In genomic region chr3:107458528-107459195, GRCm38 (mm10) we compare ENCODE assay signal across 8 mouse cellular contexts. TPM values are rescaled to one million over a fixed set of nuclear protein-coding genes. Genes with fewer than 3 reads are reported as not detected.
DNase-seq lines count a peak whose midpoint lies in the region; ATAC-seq and TF ChIP-seq lines count a peak whose summit lies in the region.

No protein-coding gene starts in this region.

- peaks cover 99% of the 10 kb centered on the region for H3K27me3 ChIP-seq in embryonic facial prominence, embryonic 13.5 days
- H3K27me3 ChIP-seq in hindbrain, embryonic 15.5 days, result peaks cover 73% of the 10 kb centered on the region
- peaks cover 75% of the 10 kb centered on the region for H3K27me3 ChIP-seq in liver, postnatal 0 days (ENCODE audit: insufficient read depth, low read length)
- peaks cover 40% of the 10 kb centered on the region; the same call in 1 of the 2 replicates for H3K27me3 ChIP-seq in stomach, postnatal 0 days (ENCODE audit: control insufficient read depth, insufficient read depth, low read length)

- no peak for ATAC-seq in embryonic facial prominence, embryonic 13.5 days (ENCODE audit: insufficient number of reproducible peaks, insufficient read depth, low FRiP score, low TSS enrichment, low read depth)
- ATAC-seq in hindbrain, embryonic 15.5 days (ENCODE audit: low FRiP score, low read depth), result peak; percentile 2; the same call in 1 of the 2 replicates
- no peak for ATAC-seq in liver, postnatal 0 days
- no peak for ATAC-seq in stomach, postnatal 0 days (ENCODE audit: low FRiP score, low TSS enrichment)

- peak overlapping the region; percentile 55 for H3K4me3 ChIP-seq in brown adipose tissue, adult 24 weeks (ENCODE audit: insufficient read depth, low read depth, low read length)
- peak overlapping the region; percentile 57 for H3K4me3 ChIP-seq in embryonic facial prominence, embryonic 13.5 days
- peak overlapping the region; percentile 61 for H3K4me3 ChIP-seq in hindbrain, embryonic 15.5 days
- H3K4me3 ChIP-seq in liver, postnatal 0 days (ENCODE audit: low read depth, low read length), result peak overlapping the region; percentile 24; the same call in 1 of the 2 replicates
- H3K4me3 ChIP-seq in stomach, postnatal 0 days (ENCODE audit: low read depth, low read length), result peak overlapping the region; percentile 48

- H3K4me1 ChIP-seq in brown adipose tissue, adult 24 weeks (ENCODE audit: control insufficient read depth, insufficient read depth, insufficient read length, low read length), result no peaks in the 10 kb centered on the region
- H3K4me1 ChIP-seq in embryonic facial prominence, embryonic 13.5 days, result peaks cover 26% of the 10 kb centered on the region
- H3K4me1 ChIP-seq in hindbrain, embryonic 15.5 days (replicated peaks), result peaks cover 44% of the 10 kb centered on the region
- peaks cover 2% of the 10 kb centered on the region for H3K4me1 ChIP-seq in liver, postnatal 0 days (ENCODE audit: insufficient read depth)
- H3K4me1 ChIP-seq in stomach, postnatal 0 days (replicated peaks; ENCODE audit: control insufficient read depth, insufficient read depth), result peaks cover 3% of the 10 kb centered on the region; the same call in 1 of the 2 replicates

- WGBS in embryonic facial prominence, embryonic 13.5 days, result under 1% methylated on average over 50 of the region's 51 CpGs
- under 1% methylated on average over 49 of the region's 51 CpGs for WGBS in hindbrain, embryonic 15.5 days
- under 1% methylated on average over 46 of the region's 51 CpGs for WGBS in liver, postnatal 0 days (ENCODE audit: insufficient replicate concordance)
- 2% methylated on average over 46 of the region's 51 CpGs for WGBS in stomach, postnatal 0 days

- H3K4me2 ChIP-seq in embryonic facial prominence, embryonic 13.5 days, result peak overlapping the region; percentile 99
- H3K4me2 ChIP-seq in hindbrain, embryonic 15.5 days, result peak overlapping the region; percentile 98
- peak overlapping the region; percentile 51; the same call in 1 of the 2 replicates for H3K4me2 ChIP-seq in liver, postnatal 0 days (ENCODE audit: low read depth, low read length)
- peak overlapping the region; percentile 83 for H3K4me2 ChIP-seq in stomach, postnatal 0 days (replicated peaks; ENCODE audit: low read depth)

- H3K9ac ChIP-seq in embryonic facial prominence, embryonic 13.5 days, result peak overlapping the region; percentile 54
- H3K9ac ChIP-seq in hindbrain, embryonic 15.5 days, result peak overlapping the region; percentile 78
- H3K9ac ChIP-seq in liver, postnatal 0 days (replicated peaks), result no peak overlapping the region
- no peak overlapping the region; the same call in 1 of the 2 replicates for H3K9ac ChIP-seq in stomach, postnatal 0 days (ENCODE audit: low read length)

- TF ChIP-seq CTCF in liver, postnatal 0 days (IDR thresholded peaks at IDR 0.05; ENCODE audit: low read depth), result no peak
- no peak for TF ChIP-seq CTCF in stomach, postnatal 0 days (IDR thresholded peaks at IDR 0.05; ENCODE audit: low read depth)

- H3K27ac ChIP-seq in brown adipose tissue, adult 24 weeks (replicated peaks; ENCODE audit: low read depth, low read length), result no peak overlapping the region
- no peak overlapping the region for H3K27ac ChIP-seq in embryonic facial prominence, embryonic 13.5 days
- no peak overlapping the region for H3K27ac ChIP-seq in hindbrain, embryonic 15.5 days (replicated peaks)
- no peak overlapping the region for H3K27ac ChIP-seq in liver, postnatal 0 days (ENCODE audit: low read depth)
- no peak overlapping the region for H3K27ac ChIP-seq in stomach, postnatal 0 days (replicated peaks)

- no peaks in the 10 kb centered on the region for H3K9me3 ChIP-seq in embryonic facial prominence, embryonic 13.5 days
- no peaks in the 10 kb centered on the region for H3K9me3 ChIP-seq in hindbrain, embryonic 15.5 days
- no peaks in the 10 kb centered on the region for H3K9me3 ChIP-seq in liver, postnatal 0 days (ENCODE audit: low read length)
- no peaks in the 10 kb centered on the region for H3K9me3 ChIP-seq in stomach, postnatal 0 days (ENCODE audit: control insufficient read depth, low read length)

- peak; percentile 43 for DNase-seq in layer of hippocampus, adult 9-11 months
- no peak for DNase-seq in layer of hippocampus, postnatal 25 days (ENCODE audit: extremely low spot score in 1 of 2, low spot score in 1 of 2)
- DNase-seq in liver, postnatal 0 days, result no peak
- DNase-seq in stomach, postnatal 0 days (ENCODE audit: low spot score), result peak; percentile 29
- DNase-seq in spleen, postnatal 10 days (ENCODE audit: low spot score in 2 of 2), result no peak

- H3K36me3 ChIP-seq in embryonic facial prominence, embryonic 13.5 days, result no peaks in the 10 kb centered on the region
- no peaks in the 10 kb centered on the region for H3K36me3 ChIP-seq in hindbrain, embryonic 15.5 days
- no peaks in the 10 kb centered on the region for H3K36me3 ChIP-seq in liver, postnatal 0 days (replicated peaks; ENCODE audit: insufficient read depth, low read length)
- no peaks in the 10 kb centered on the region for H3K36me3 ChIP-seq in stomach, postnatal 0 days (ENCODE audit: control insufficient read depth, insufficient read depth, low read length)

- no peak for TF ChIP-seq EP300 in liver, postnatal 0 days (IDR thresholded peaks at IDR 0.05; ENCODE audit: low read depth)
- TF ChIP-seq EP300 in stomach, postnatal 0 days (optimal IDR thresholded peaks at IDR 0.05), result no peak

RNA-seq across cellular contexts. Expression of gene Kcnc4, which starts 0.7 kb away (rescaled TPM):
- total RNA-seq in layer of hippocampus, postnatal 25 days (2021), result 10 to 100 TPM; 49.5 to 52.4 TPM
- polyA plus RNA-seq in brown adipose tissue, adult 24 weeks (2012; ENCODE audit: insufficient read depth, insufficient read length, missing spikeins), result 0.48 and 0.50 TPM in 2 replicates
- 0.21 and 0.22 TPM in 2 replicates for polyA plus RNA-seq in embryonic facial prominence, embryonic 13.5 days (2015; fragmentation: Nextera tagmentation; extraction: Ambion mirVana)
- 10.1 and 10.4 TPM in 2 replicates for polyA plus RNA-seq in hindbrain, embryonic 15.5 days (2015; fragmentation: Nextera tagmentation; extraction: Ambion mirVana)
- polyA plus RNA-seq in liver, postnatal 0 days (2015; fragmentation: Nextera tagmentation; extraction: Ambion mirVana), result not detected in 2 replicates
- 0.12 and 0.17 TPM in 2 replicates for polyA plus RNA-seq in stomach, postnatal 0 days (2015; fragmentation: Nextera tagmentation; extraction: Ambion mirVana)

RNA-seq across cellular contexts. Expression of gene Slc6a17, which starts 59.2 kb away (rescaled TPM):
- total RNA-seq in layer of hippocampus, postnatal 25 days (2021), result 100 to 1,000 TPM; 288 to 297 TPM
- 1.0 TPM in 1 of 2 replicates, not detected in the other for polyA plus RNA-seq in brown adipose tissue, adult 24 weeks (2012; ENCODE audit: insufficient read depth, insufficient read length, missing spikeins)
- polyA plus RNA-seq in embryonic facial prominence, embryonic 13.5 days (2015; fragmentation: Nextera tagmentation; extraction: Ambion mirVana), result 9.5 and 10.3 TPM in 2 replicates
- 16.4 and 19.7 TPM in 2 replicates for polyA plus RNA-seq in hindbrain, embryonic 15.5 days (2015; fragmentation: Nextera tagmentation; extraction: Ambion mirVana)
- polyA plus RNA-seq in liver, postnatal 0 days (2015; fragmentation: Nextera tagmentation; extraction: Ambion mirVana), result 0.02 and 0.08 TPM in 2 replicates
- 1.7 and 2.1 TPM in 2 replicates for polyA plus RNA-seq in stomach, postnatal 0 days (2015; fragmentation: Nextera tagmentation; extraction: Ambion mirVana)

Comparison
In these comparisons a context has a peak if more than half of its experiments do, and no peak if none do; other contexts are left out.
1. DNase-seq: peak in layer of hippocampus, adult 9-11 months (single experiment) and stomach, postnatal 0 days (single experiment); none in layer of hippocampus, postnatal 25 days (0 of 2), liver, postnatal 0 days (single experiment) and spleen, postnatal 10 days (0 of 2).
2. H3K9ac ChIP-seq: peak in embryonic facial prominence, embryonic 13.5 days (single experiment) and hindbrain, embryonic 15.5 days (single experiment); none in liver, postnatal 0 days (single experiment) and stomach, postnatal 0 days (single experiment).
3. Peak in every context shown above with its lines, with median percentiles within 50 percentile points of each other: H3K4me3 ChIP-seq and H3K4me2 ChIP-seq.